Mouse (Mus musculus): Measurements from ENCODE around the gene Noc2l. TPM values are rescaled to one million over a fixed set of nuclear protein-coding genes. Genes with fewer than 3 reads are reported as not detected.

Noc2l gene
- polyA plus RNA-seq, 1 experiment from 2014 or later = 103 TPM

DNA sequence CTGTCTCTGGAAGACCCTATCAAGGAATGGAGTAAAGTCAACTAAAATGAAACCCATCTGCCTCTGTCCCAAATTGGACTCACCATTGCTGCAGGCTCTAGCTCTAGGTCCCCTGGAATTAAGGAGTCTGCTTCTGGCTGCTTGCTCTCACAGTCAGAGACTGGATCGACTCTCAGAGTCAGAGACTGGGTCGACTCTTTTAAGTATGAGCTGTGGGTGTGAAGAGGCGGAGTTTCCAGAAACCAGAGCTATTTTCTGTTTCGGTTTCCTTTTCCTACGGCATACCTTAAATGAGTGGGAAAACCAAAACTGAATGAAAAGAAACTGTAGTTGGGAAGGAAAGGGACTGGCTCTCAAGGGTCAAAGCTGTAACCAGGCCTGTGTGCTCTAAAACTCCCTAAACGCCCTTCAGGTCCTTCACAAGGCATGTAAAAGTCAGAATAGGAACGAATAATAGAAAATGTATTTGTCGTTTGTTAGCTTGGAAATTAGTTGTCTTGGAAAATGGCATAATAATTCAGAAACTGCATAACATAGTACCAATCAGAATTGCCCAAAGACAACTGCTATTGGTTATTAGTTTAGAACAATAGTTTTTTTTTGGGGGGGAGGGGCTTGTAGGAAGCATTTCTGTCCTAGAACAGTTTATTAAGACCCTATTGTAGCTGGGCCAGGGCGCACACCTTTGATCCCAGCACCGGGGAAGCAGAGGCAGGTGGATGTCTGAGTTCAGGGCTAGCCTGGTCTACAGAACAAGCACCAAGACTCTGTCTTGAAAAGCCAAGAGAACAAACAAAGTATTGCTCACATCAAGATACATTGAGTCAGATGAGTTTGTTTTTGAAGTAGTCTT lies 35.0 kb upstream of the Noc2l start, which contains the start of gene Isg15:
Gene Isg15, minus strand, starts transcription at position 196 of the 853 bp plus-strand sequence.
- Histone ChIP-seq H3K27me3 (ENCODE audit: low read depth, poor library complexity, severe bottlenecking) (peaks cover 42% of the 10 kb centered on the region), H3K36me3 (no peaks in the 10 kb centered on the region), H3K4me1 (peaks cover 40% of the 10 kb centered on the region), H3K9me3 (replicated peaks) (no peaks in the 10 kb centered on the region), H3K27ac (no peak within 1 kb of the TSS), H3K4me3 (no peak within 1 kb of the TSS)
- no peak for DNase-seq (ENCODE audit: low spot score)
- WGBS = 61% methylated on average over 10 of the region's 10 CpGs

DNA sequence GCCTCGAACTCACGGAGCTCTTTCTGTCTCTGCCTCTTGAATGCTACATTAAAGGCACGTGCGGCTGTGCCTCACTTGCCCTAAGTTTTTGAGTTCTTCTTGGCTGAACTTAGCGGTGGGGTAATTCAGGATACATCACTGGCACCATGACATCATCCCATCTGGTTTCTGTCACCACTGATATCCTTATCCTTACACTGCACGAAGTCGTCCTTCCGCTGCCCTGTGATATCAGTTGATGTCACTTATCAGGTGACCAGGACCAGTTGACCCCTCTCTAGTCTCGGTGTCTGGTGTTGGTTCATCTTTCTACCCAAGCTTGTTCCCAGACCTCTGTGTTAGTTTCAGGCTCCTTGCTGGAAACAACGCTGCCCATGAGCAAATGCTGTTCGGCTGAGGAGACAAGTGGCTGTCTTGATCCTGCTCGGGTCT lies 33.3 kb upstream of the Noc2l start:
- WGBS = 40% methylated on average over 12 of the region's 12 CpGs
- Histone ChIP-seq H3K36me3 (no peaks in the 10 kb centered on the region), H3K27ac (peak overlapping the region; percentile 77), H3K27me3 (ENCODE audit: low read depth, poor library complexity, severe bottlenecking) (peaks cover 42% of the 10 kb centered on the region), H3K4me3 (peak overlapping the region; percentile 67), H3K9me3 (replicated peaks) (no peaks in the 10 kb centered on the region), H3K4me1 (peaks cover 26% of the 10 kb centered on the region)
- no peak for DNase-seq (ENCODE audit: low spot score)

DNA sequence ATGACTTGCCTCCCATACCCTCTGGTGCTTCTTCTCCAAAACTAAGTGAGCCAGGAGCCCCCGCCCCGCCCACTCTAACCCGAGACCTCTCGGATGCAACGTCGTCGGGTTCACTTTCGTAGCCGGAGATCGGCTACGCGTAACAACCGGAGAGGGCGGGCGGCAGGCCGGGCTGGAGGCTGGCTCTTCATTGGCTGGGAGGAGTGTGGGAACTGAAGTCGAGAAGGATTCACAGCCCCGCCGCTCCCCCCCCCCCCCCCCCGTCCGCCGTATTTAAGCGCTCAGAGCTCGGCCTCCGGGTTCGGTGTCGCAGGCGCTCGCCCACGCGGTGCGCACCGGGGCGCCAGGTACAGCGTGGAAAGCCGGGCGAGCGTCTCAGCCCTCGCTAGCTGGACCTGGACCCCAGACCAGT lies 32.8 kb upstream of the Noc2l start, which contains the start of gene AW011738:
Gene AW011738, plus strand, starts transcription at position 304 of the 412 bp plus-strand sequence.
- no peaks in the 10 kb centered on the region for H3K9me3 ChIP-seq (replicated peaks)

DNA sequence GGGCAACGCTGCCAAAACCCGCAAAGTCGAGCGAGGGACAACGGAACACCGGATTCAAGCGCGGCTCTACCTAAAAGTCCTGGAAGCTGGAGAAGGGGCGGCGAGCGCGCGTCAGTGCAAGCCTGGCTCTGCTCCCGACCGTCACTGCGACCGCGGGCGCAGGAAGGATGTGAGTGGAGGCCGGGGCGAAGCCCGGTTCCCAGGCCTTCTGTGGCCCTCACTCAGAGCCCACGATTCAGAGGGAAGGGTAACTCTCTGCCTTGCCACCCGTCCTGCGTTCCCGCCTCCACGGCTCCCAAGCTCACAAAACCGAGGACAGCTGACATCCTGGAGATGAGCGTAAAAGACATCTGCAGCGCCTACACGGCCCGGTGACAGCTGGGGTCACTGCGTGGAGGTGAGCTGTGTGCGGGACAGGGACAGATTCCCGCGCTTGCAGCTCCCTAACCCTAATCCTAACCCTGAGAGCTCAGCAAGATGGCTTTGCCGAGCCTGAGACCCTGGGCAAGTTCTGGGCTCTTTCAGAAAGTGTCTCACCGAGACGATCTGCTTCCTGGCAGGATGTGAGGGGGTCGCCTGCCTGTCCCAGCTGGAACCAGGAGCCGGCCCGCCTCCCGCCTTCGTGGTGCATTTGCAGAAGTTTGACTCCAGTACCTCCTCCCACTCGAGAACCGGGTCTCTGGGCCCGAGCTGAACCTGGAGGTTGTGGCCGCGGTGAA lies 32.2 kb upstream of the Noc2l start:
- H3K4me3 ChIP-seq = peak overlapping the region; percentile 67
- WGBS = under 1% methylated on average over 49 of the region's 49 CpGs
- H3K9me3 ChIP-seq (replicated peaks) = no peaks in the 10 kb centered on the region
- peak; percentile 68 for DNase-seq (ENCODE audit: low spot score)
- peaks cover 42% of the 10 kb centered on the region for H3K27me3 ChIP-seq (ENCODE audit: low read depth, poor library complexity, severe bottlenecking)
- peaks cover 22% of the 10 kb centered on the region for H3K4me1 ChIP-seq
- peak overlapping the region; percentile 77 for H3K27ac ChIP-seq
- H3K36me3 ChIP-seq = no peaks in the 10 kb centered on the region

More for the DNA sequence above, 32.8 kb upstream of the Noc2l start, which contains the start of gene AW011738:
- Histone ChIP-seq H3K36me3 (no peaks in the 10 kb centered on the region), H3K27me3 (ENCODE audit: low read depth, poor library complexity, severe bottlenecking) (peaks cover 42% of the 10 kb centered on the region), H3K27ac (peak within 1 kb of the TSS; percentile 77), H3K4me3 (peak within 1 kb of the TSS; percentile 67), H3K4me1 (peaks cover 23% of the 10 kb centered on the region)
- peak; percentile 82 for DNase-seq (ENCODE audit: low spot score)
- under 1% methylated on average over 32 of the region's 39 CpGs for WGBS

DNA sequence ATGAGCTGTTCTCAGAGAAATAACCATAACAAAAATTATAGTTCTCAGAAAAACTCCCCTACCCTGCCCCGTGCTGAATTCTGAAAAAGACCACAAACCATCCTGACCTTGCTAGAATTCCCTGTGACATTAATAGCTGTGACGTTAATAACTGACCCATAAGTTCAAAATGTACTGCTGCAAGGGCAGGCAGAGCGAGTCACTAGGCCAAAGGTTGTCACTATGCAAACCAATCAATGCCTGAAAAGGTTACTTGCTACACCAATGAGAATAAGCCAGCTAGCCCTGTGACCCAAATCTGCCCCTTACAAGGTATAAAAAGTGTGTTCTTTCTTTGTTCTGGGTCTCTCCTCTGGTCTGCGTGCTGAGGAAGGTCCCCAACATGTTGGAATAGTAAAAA lies 26.9 kb upstream of the Noc2l start:
- DNase-seq (ENCODE audit: low spot score) = no peak

DNA sequence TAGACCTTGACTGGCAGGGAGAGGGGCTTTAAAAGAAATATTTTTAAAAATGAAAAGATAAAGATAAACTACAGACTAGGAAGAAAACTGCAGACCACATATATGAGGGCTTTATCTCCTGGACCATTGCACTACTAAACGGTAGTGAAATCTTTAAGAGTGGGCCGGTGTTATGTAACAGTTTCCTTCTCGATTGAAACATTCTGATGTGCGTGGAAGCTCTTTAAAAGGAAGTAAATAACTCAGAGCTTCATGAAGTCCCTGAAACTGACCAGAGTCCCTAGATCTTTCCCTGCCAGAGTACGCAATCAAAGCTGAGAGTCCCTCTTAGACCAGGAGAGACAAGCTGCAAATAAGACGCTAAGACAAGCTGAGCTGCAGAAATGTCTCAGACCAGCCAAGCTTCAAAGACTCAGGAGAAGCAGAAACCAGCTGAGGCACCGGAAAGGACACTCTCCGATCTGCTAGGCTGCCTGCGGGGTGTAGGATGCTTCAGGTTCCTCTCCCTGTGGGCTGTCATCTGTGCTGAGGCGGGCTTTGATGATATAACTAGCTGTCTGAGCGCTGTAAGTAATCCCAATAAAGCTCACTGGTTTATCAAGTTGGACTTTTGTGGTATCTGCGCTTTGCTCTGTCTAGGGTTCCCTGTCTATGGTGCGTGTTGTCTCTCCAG lies 25.7 kb upstream of the Noc2l start:
- no peaks in the 10 kb centered on the region for H3K4me1 ChIP-seq
- peaks cover 6% of the 10 kb centered on the region for H3K27me3 ChIP-seq (ENCODE audit: low read depth, poor library complexity, severe bottlenecking)
- no peak overlapping the region for H3K27ac ChIP-seq
- no peaks in the 10 kb centered on the region for H3K36me3 ChIP-seq
- no peak for DNase-seq (ENCODE audit: low spot score)
- WGBS = 73% methylated on average over 13 of the region's 13 CpGs
- H3K9me3 ChIP-seq (replicated peaks) = no peaks in the 10 kb centered on the region
- H3K4me3 ChIP-seq = no peak overlapping the region

More for the DNA sequence above, 26.9 kb upstream of the Noc2l start:
- no peak overlapping the region for H3K4me3 ChIP-seq
- peaks cover 6% of the 10 kb centered on the region for H3K4me1 ChIP-seq
- peaks cover 19% of the 10 kb centered on the region for H3K27me3 ChIP-seq (ENCODE audit: low read depth, poor library complexity, severe bottlenecking)
- H3K9me3 ChIP-seq (replicated peaks) = no peaks in the 10 kb centered on the region
- H3K27ac ChIP-seq = no peak overlapping the region
- no peaks in the 10 kb centered on the region for H3K36me3 ChIP-seq
- 86% methylated on average over 4 of the region's 4 CpGs for WGBS

DNA sequence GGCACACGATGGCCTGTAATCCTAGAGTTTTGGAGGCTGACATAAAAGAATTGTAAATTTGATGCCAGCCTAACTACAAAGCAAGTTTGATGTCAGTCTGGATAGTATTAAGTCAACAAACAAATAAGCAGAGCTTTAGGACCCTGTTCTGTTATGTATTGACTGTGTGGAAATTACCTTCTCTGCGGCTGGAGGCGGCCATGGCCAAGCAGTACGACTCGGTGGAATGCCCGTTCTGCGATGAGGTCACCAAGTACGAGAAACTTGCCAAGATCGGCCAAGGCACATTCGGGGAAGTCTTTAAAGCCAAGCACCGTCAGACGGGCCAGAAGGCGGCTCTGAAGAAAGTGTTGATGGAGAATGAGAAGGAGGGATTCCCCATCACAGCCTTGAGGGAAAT lies 22.7 kb upstream of the Noc2l start:
- no peaks in the 10 kb centered on the region for H3K9me3 ChIP-seq (replicated peaks)
- no peak overlapping the region for H3K27ac ChIP-seq
- H3K27me3 ChIP-seq (ENCODE audit: low read depth, poor library complexity, severe bottlenecking) = no peaks in the 10 kb centered on the region
- DNase-seq (ENCODE audit: low spot score) = no peak
- no peak overlapping the region for H3K4me3 ChIP-seq
- WGBS = 93% methylated on average over 13 of the region's 13 CpGs
- H3K36me3 ChIP-seq = no peaks in the 10 kb centered on the region
- H3K4me1 ChIP-seq = no peaks in the 10 kb centered on the region

DNA sequence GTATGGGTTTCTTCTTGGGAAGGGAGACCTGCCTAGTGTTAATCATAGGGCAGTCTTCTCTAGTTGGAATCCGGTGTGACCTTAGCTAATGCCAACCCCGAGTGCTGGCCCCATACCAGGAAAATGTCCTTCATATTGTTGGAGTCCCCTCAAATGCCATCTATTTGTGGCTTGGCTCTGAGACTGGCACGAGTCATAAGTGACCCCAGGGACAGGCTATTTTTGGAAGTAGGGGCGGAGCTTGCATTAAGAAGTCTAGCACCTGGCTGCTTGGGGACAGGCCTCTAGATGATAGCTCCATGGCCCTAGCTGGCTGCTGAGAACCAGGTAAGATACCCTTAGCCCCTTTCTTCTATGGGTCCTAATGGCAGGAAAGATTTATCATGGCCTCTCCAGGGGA lies 20.2 kb upstream of the Noc2l start, which contains the start of gene Perm1:
Gene Perm1, plus strand, starts transcription at position 220 of the 400 bp plus-strand sequence.
- Histone ChIP-seq H3K27me3 (ENCODE audit: low read depth, poor library complexity, severe bottlenecking) (no peaks in the 10 kb centered on the region), H3K4me1 (no peaks in the 10 kb centered on the region), H3K36me3 (no peaks in the 10 kb centered on the region), H3K4me3 (no peak within 1 kb of the TSS), H3K9me3 (replicated peaks) (no peaks in the 10 kb centered on the region), H3K27ac (no peak within 1 kb of the TSS)
- 79% methylated on average over 4 of the region's 4 CpGs for WGBS
- DNase-seq (ENCODE audit: low spot score) = no peak

DNA sequence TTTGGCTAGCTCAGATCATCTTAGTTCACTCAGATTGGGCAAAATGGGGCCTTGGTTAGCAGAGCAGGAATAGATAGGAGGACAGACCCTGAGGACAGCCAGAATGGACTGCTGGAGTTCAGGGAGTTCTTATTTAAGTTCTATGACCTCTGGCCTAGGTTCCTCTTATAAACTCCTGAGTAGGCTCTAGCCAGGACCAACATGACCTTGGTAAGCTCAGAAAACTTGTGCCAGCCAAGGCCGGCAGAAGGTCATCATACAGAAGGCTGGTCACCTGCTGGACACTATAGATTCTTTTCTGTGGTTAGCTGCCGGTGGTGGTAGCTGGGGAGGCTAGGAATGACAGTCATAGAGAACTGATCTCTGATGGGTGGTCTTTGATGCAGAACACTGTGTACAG lies 19.6 kb upstream of the Noc2l start:
- WGBS = 90% methylated on average over 2 of the region's 2 CpGs
- Histone ChIP-seq H3K27me3 (ENCODE audit: low read depth, poor library complexity, severe bottlenecking) (no peaks in the 10 kb centered on the region), H3K4me3 (no peak overlapping the region), H3K9me3 (replicated peaks) (no peaks in the 10 kb centered on the region), H3K27ac (no peak overlapping the region), H3K36me3 (no peaks in the 10 kb centered on the region), H3K4me1 (no peaks in the 10 kb centered on the region)
- DNase-seq (ENCODE audit: low spot score) = no peak

DNA sequence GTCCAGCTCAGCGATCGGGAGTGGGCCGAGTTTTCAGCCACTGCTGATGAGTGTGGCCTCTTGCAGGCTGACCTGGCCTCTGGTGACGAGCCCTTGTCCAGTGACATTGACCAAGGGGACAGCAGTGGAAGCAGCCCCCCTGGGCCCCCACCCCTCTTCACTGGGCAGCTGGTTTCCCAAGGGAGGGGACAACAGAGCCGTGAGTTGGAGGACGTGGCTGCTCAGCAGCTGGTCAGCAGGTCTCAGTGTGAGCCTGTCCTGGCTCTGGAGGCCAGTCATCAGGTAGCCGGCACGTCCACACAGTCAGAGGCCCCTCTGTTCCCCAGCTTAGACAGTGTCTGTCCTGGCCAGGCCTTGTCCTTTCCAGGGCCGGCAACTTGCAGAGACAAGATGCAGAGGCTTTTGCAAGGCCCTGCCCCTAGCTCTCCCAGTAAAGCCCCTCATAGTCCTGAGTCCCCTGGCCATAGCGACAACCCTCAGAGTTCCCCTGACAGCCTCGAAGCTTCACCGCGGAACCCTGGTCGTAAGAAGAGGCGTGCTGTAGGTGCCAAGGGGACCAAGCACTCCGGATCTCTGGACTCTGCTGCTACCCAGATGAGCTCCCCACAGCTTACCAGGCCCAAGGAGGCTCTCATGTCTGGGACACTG lies 18.7 kb upstream of the Noc2l start:
- no peaks in the 10 kb centered on the region for H3K36me3 ChIP-seq
- 0 out of 2 replicates have a peak overlapping the region, but pooled peaks have one; percentile 1 for H3K27ac ChIP-seq
- H3K4me3 ChIP-seq = no peak overlapping the region
- no peaks in the 10 kb centered on the region for H3K27me3 ChIP-seq (ENCODE audit: low read depth, poor library complexity, severe bottlenecking)
- no peaks in the 10 kb centered on the region for H3K9me3 ChIP-seq (replicated peaks)
- H3K4me1 ChIP-seq = no peaks in the 10 kb centered on the region
- WGBS = 85% methylated on average over 16 of the region's 16 CpGs
- DNase-seq (ENCODE audit: low spot score) = no peak

DNA sequence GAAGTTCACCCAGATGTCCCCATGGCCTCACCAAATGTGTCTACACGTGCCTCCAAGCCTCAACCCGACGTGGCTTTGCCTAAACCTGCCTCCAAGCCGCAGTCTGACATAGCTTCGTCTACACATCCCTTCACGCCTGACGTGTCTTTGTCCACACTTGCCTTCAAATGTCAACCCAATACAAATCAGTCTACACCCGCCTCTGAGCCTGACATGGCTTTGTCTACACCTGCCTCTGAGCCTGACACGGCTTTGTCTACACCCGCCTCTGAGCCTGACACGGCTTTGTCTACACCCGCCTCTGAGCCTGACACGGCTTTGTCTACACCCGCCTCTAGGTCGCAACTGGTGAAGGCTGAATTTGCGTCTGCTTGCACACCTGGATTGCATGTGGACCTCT lies 18.0 kb upstream of the Noc2l start:
- WGBS = 88% methylated on average over 16 of the region's 16 CpGs
- no peaks in the 10 kb centered on the region for H3K36me3 ChIP-seq
- H3K4me1 ChIP-seq = no peaks in the 10 kb centered on the region
- H3K27ac ChIP-seq = no peak overlapping the region
- DNase-seq (ENCODE audit: low spot score) = no peak
- H3K9me3 ChIP-seq (replicated peaks) = no peaks in the 10 kb centered on the region
- no peaks in the 10 kb centered on the region for H3K27me3 ChIP-seq (ENCODE audit: low read depth, poor library complexity, severe bottlenecking)
- no peak overlapping the region for H3K4me3 ChIP-seq

DNA sequence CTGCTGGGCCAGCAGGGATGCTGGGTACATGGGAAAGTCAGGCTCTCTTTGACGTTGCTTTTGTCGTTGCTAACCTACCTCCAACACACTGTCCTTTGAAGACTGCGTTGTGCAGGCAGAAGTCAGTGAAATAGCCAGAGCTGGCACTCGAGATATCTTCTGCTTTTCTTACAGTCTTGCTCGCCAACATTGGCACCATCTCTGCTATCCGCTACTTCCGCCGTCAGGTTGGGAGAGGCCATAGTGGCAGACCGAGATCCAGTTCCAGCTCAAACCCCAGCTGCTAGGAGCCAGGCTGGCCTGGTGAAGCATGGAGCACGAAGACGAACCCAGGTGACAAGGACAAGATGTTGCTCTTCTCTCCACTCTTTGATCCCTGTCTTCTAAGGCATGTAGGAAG lies 15.9 kb upstream of the Noc2l start:
- no peaks in the 10 kb centered on the region for H3K36me3 ChIP-seq
- H3K27me3 ChIP-seq (ENCODE audit: low read depth, poor library complexity, severe bottlenecking) = no peaks in the 10 kb centered on the region
- H3K4me1 ChIP-seq = no peaks in the 10 kb centered on the region
- H3K27ac ChIP-seq = no peak overlapping the region
- no peak for DNase-seq (ENCODE audit: low spot score)
- WGBS = 89% methylated on average over 11 of the region's 11 CpGs
- H3K4me3 ChIP-seq = no peak overlapping the region
- no peaks in the 10 kb centered on the region for H3K9me3 ChIP-seq (replicated peaks)
